Comparison of ENCODE assay signal across 29 mouse cellular contexts in genomic region chr11:68819226-68819805, GRCm38 (mm10). TPM values are rescaled to one million over a fixed set of nuclear protein-coding genes. Genes with fewer than 3 reads are reported as not detected.
DNase-seq lines count a peak whose midpoint lies in the region; ATAC-seq and TF ChIP-seq lines count a peak whose summit lies in the region.
"Had no signal": no experiment of that assay in that cellular context is flagged by ENCODE, and none has a peak within 500 bp of the region (broad histone marks: within the 10 kb centered on the region; RNA-seq: fewer than 3 reads in every experiment).

No protein-coding gene starts in this region.

- 92% methylated on average over 14 of the region's 14 CpGs for WGBS in hindbrain, embryonic 12.5 days
- 89% methylated on average over 14 of the region's 14 CpGs for WGBS in hindbrain, embryonic 14.5 days

- H3K27me3 ChIP-seq in hindbrain, embryonic 12.5 days: no peaks in the 10 kb centered on the region
- no peaks in the 10 kb centered on the region for H3K27me3 ChIP-seq in hindbrain, embryonic 14.5 days (ENCODE audit: control insufficient read depth, insufficient read depth, low read length)
- H3K27me3 ChIP-seq: forebrain, embryonic 12.5 days; hindbrain, embryonic 13.5 days; neural tube, embryonic 15.5 days; Patski; stomach, embryonic 15.5 days had no signal

- no peak overlapping the region for H3K4me3 ChIP-seq in hindbrain, embryonic 12.5 days
- H3K4me3 ChIP-seq in hindbrain, embryonic 14.5 days (replicated peaks; ENCODE audit: low read length): no peak overlapping the region
- H3K4me3 ChIP-seq: erythroblast, embryonic 14.5 days; forebrain, embryonic 12.5 days; hindbrain, embryonic 13.5 days; neural tube, embryonic 15.5 days; stomach, embryonic 15.5 days had no signal

- H3K36me3 ChIP-seq in hindbrain, embryonic 12.5 days: peaks cover 77% of the 10 kb centered on the region
- H3K36me3 ChIP-seq in hindbrain, embryonic 14.5 days (replicated peaks; ENCODE audit: control insufficient read depth, insufficient read depth): peaks cover 82% of the 10 kb centered on the region

- TF ChIP-seq POLR2A in brain, embryonic 14.5 days (IDR thresholded peaks at IDR 0.05; ENCODE audit: borderline replicate concordance, extremely low read depth, insufficient read depth, insufficient read length, poor library complexity, severe bottlenecking): no peak

- H3K9ac ChIP-seq in hindbrain, embryonic 12.5 days: no peak overlapping the region
- no peak overlapping the region for H3K9ac ChIP-seq in hindbrain, embryonic 14.5 days
- H3K9ac ChIP-seq: forebrain, embryonic 12.5 days; hindbrain, embryonic 13.5 days; liver, embryonic 14.5 days; neural tube, embryonic 15.5 days; stomach, embryonic 15.5 days had no signal

- no peak for ATAC-seq in cerebellum, adult (ENCODE audit: insufficient number of reproducible peaks, low FRiP score, low TSS enrichment)
- no peak for ATAC-seq in hindbrain, embryonic 12.5 days (ENCODE audit: low FRiP score)
- ATAC-seq in hindbrain, embryonic 14.5 days (ENCODE audit: low FRiP score): no peak
- ATAC-seq: intestine, postnatal 0 days; Patski had no signal

- 0 out of 2 replicates have a peak overlapping the region, but pooled peaks have one; percentile 17 for H3K27ac ChIP-seq in hindbrain, embryonic 12.5 days
- no peak overlapping the region for H3K27ac ChIP-seq in hindbrain, embryonic 14.5 days
- H3K27ac ChIP-seq: forebrain, embryonic 12.5 days; hindbrain, embryonic 13.5 days; liver, embryonic 14.5 days; macrophage; neural tube, embryonic 15.5 days; stomach, embryonic 15.5 days had no signal

- TF ChIP-seq CTCF in brain, embryonic 14.5 days (IDR thresholded peaks at IDR 0.05; ENCODE audit: borderline replicate concordance, extremely low read depth, insufficient read depth, insufficient read length): no peak

- no peak overlapping the region for H3K4me2 ChIP-seq in hindbrain, embryonic 12.5 days (replicated peaks)
- H3K4me2 ChIP-seq in hindbrain, embryonic 14.5 days (replicated peaks): no peak overlapping the region
- H3K4me2 ChIP-seq: forebrain, embryonic 12.5 days; hindbrain, embryonic 13.5 days; neural tube, embryonic 15.5 days; stomach, embryonic 15.5 days had no signal

- DNase-seq in cerebellum, adult 11-12 months: peak; percentile 61
- DNase-seq in hindbrain, embryonic 14.5 days (ENCODE audit: low spot score): no peak
- peak; percentile 9 for DNase-seq in brain, embryonic 14.5 days (ENCODE audit: low read depth)
- DNase-seq in cerebellum, adult 9-11 months: peak; percentile 71
- no peak for DNase-seq in Muller cell, postnatal 12 days (ENCODE audit: inconsistent ontology term)
- DNase-seq in frontal cortex, adult 2 months (ENCODE audit: extremely low spot score in 1 of 2, low spot score in 1 of 2): no peak
- DNase-seq: adrenal gland, postnatal 10 days; heart, postnatal 36 days; kidney, postnatal 25 days; left cerebral cortex, postnatal 4 days; liver; lung, adult 2 months; lung, postnatal 10 days; midbrain, embryonic 14.5 days; retina, postnatal 1 day; right cerebral cortex, postnatal 14 days; thymus, postnatal 14 days had no signal

- H3K9me3 ChIP-seq in hindbrain, embryonic 12.5 days (replicated peaks): no peaks in the 10 kb centered on the region
- no peaks in the 10 kb centered on the region for H3K9me3 ChIP-seq in hindbrain, embryonic 14.5 days (ENCODE audit: control insufficient read depth, low read length)
- H3K9me3 ChIP-seq: forebrain, embryonic 12.5 days; G1E; hindbrain, embryonic 13.5 days; neural tube, embryonic 15.5 days; stomach, embryonic 15.5 days had no signal

- no peaks in the 10 kb centered on the region for H3K4me1 ChIP-seq in hindbrain, embryonic 12.5 days
- no peaks in the 10 kb centered on the region for H3K4me1 ChIP-seq in hindbrain, embryonic 14.5 days (replicated peaks; ENCODE audit: control insufficient read depth, insufficient read depth, low read length)
- H3K4me1 ChIP-seq: forebrain, embryonic 12.5 days; hindbrain, embryonic 13.5 days; neural tube, embryonic 15.5 days; stomach, embryonic 15.5 days had no signal

RNA-seq across cellular contexts. Expression of gene Ndel1, which starts 52.3 kb away (rescaled TPM):
- polyA plus RNA-seq in hindbrain, embryonic 12.5 days (2016; fragmentation: Nextera tagmentation; extraction: Ambion mirVana): 76.2 and 77.1 TPM in 2 replicates
- polyA plus RNA-seq in hindbrain, embryonic 14.5 days (2014; fragmentation: Nextera tagmentation; extraction: Ambion mirVana): 91.2 and 97.1 TPM in 2 replicates
- polyA plus RNA-seq in brain, embryonic 14.5 days (2012; rRNA removed): 62.4 and 74.0 TPM in 2 replicates
- 99.0 and 114 TPM in 2 replicates for polyA plus RNA-seq in frontal cortex, adult 2 months (2012; rRNA removed)

Comparison
In these comparisons a context has a peak if more than half of its experiments do, and no peak if none do; other contexts are left out.
1. DNase-seq: peak in cerebellum, adult 11-12 months (single experiment), brain, embryonic 14.5 days (single experiment) and cerebellum, adult 9-11 months (single experiment); none in hindbrain, embryonic 14.5 days (single experiment), Muller cell, postnatal 12 days (single experiment) and frontal cortex, adult 2 months (0 of 2).